Mouse (Mus musculus): Measurements from ENCODE around the gene Zfp781. TPM values are rescaled to one million over a fixed set of nuclear protein-coding genes. Genes with fewer than 3 reads are reported as not detected.
"Not testable (repeated sequence)": the region's sequence is repeated elsewhere in the genome, so short reads cannot be mapped to it uniquely, and the experiment has no call there.

Zfp781 gene
- 5.1 and 6.3 TPM in 2 replicates for polyA plus RNA-seq (2015; fragmentation: Nextera tagmentation; extraction: Ambion mirVana)

GRCm38 (mm10) chr10:81929842-81930743 lies at the start of gene Zfp781:
Zfp781 (minus strand) TSS chr10:81930480.
- no CpG with 5 or more reads among the region's 43 CpGs for WGBS
- ATAC-seq (ENCODE audit: low FRiP score): peak; percentile 99
- H3K27ac ChIP-seq (replicated peaks); H3K9me3 ChIP-seq (replicated peaks); H3K36me3 ChIP-seq; H3K4me1 ChIP-seq; H3K4me3 ChIP-seq (replicated peaks); H3K4me2 ChIP-seq; H3K27me3 ChIP-seq (replicated peaks); H3K9ac ChIP-seq (replicated peaks): not testable (repeated sequence)

GRCm38 (mm10) chr10:81978365-81979003 lies 48.2 kb upstream of the Zfp781 start:
- not testable (repeated sequence) for H3K4me2 ChIP-seq; H3K9me3 ChIP-seq (replicated peaks); H3K4me3 ChIP-seq (replicated peaks); ATAC-seq (ENCODE audit: low FRiP score); H3K27ac ChIP-seq (replicated peaks); H3K36me3 ChIP-seq; H3K9ac ChIP-seq (replicated peaks); H3K27me3 ChIP-seq (replicated peaks); H3K4me1 ChIP-seq
- WGBS: no CpG with 5 or more reads among the region's 44 CpGs

GRCm38 (mm10) chr10:81930744-81931118 lies 451 bp upstream of the Zfp781 start:
- H3K9ac ChIP-seq (replicated peaks); H3K27ac ChIP-seq (replicated peaks); H3K4me3 ChIP-seq (replicated peaks); H3K36me3 ChIP-seq; H3K4me2 ChIP-seq; H3K27me3 ChIP-seq (replicated peaks); H3K9me3 ChIP-seq (replicated peaks); H3K4me1 ChIP-seq: not testable (repeated sequence)
- no CpG with 5 or more reads among the region's 3 CpGs for WGBS
- ATAC-seq (ENCODE audit: low FRiP score): peak; percentile 19; the same call in 1 of the 2 replicates

- H3K4me3 ChIP-seq (replicated peaks); H3K9me3 ChIP-seq (replicated peaks); H3K4me1 ChIP-seq; H3K36me3 ChIP-seq; H3K9ac ChIP-seq (replicated peaks); H3K27me3 ChIP-seq (replicated peaks); H3K27ac ChIP-seq (replicated peaks): not testable (repeated sequence)
- peak within 1 kb of the TSS; percentile 35 for H3K4me2 ChIP-seq
- 39% methylated on average over 4 of the region's 49 CpGs for WGBS
- ATAC-seq (ENCODE audit: low FRiP score): peak; percentile 100
Observed at GRCm38 (mm10) chr10:81863409-81864407, 66.6 kb downstream of the Zfp781 start, which contains the start of gene Gm32687. Gm32687 (plus strand) TSS chr10:81863934.

Other genes starting within 250 kb of the Zfp781 start
- 16.2 and 16.4 TPM in 2 replicates for gene Zfp433, start 225.7 kb downstream of the Zfp781 start, polyA plus RNA-seq (2015; fragmentation: Nextera tagmentation; extraction: Ambion mirVana)
- 16.3 and 17.6 TPM in 2 replicates for gene Gm3055, start 159.3 kb downstream of the Zfp781 start, polyA plus RNA-seq (2015; fragmentation: Nextera tagmentation; extraction: Ambion mirVana)
- 3.8 and 4.1 TPM in 2 replicates for gene Gm4767, start 118.3 kb downstream of the Zfp781 start, polyA plus RNA-seq (2015; fragmentation: Nextera tagmentation; extraction: Ambion mirVana)
- gene Gm32687, start 66.5 kb downstream of the Zfp781 start, polyA plus RNA-seq (2015; fragmentation: Nextera tagmentation; extraction: Ambion mirVana): 9.7 and 10.3 TPM in 2 replicates
- 12.8 and 13.4 TPM in 2 replicates for gene Zfp873, start 117.6 kb upstream of the Zfp781 start, polyA plus RNA-seq (2015; fragmentation: Nextera tagmentation; extraction: Ambion mirVana)
- gene BC024063, start 152.9 kb upstream of the Zfp781 start, polyA plus RNA-seq (2015; fragmentation: Nextera tagmentation; extraction: Ambion mirVana): 5.7 and 6.0 TPM in 2 replicates
- gene AU041133, start 197.5 kb upstream of the Zfp781 start, polyA plus RNA-seq (2015; fragmentation: Nextera tagmentation; extraction: Ambion mirVana): 9.8 and 10.9 TPM in 2 replicates

Data from neural tube, embryonic 15.5 days (tissue).